Mouse (Mus musculus): ENCODE data around the gene Siah1a. TPM values are rescaled to one million over a fixed set of nuclear protein-coding genes. Genes with fewer than 3 reads are reported as not detected.

The Siah1a gene
- 10 to 100 TPM; 23.4 TPM for total RNA-seq (2023)

DNA sequence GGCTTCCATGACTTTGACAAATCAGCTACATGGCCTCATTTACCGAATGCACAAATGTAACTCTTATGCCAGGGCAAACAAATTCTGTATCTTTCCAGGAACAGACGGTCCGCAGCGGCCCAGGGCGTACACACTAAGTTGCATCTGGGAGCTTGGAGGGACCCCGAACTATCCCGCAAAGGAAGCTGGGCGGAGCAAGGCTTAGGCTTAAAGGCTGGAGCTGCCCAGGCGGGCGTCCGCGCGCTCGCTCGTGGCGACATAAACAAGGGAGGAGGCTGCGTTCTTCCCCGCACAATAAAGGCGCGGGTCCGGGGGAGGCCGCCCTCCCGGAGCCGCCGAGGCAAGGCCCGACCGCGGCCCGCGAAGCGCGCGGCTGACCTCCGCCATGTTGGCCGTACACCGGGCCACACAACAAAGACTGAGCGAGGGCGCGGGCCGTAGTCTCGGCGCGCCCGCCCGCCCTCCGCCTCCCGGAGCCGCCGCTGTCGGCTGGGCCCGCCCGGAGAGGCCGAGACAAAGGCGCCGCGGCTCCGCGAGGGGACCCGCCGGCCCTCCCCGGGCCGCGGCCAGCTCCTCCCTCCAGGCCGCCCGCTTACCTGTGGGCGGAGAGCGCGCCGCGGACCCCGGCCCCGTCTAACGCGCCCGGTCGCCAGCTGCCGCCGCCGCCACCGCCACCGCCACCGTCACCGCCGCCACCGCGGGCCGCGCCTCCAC is at the start of gene Siah1a, which contains the start of gene Gm10638:
Gene Siah1a, minus strand, starts transcription at position 714 of the 714 bp plus-strand sequence.
Gene Gm10638, plus strand, starts transcription at position 479 of the 714 bp plus-strand sequence.

Other genes starting within 250 kb of the Siah1a start
- not detected for gene Abcc12, start 165.2 kb downstream of the Siah1a start, total RNA-seq (2023)
- gene Lonp2, start 121.9 kb downstream of the Siah1a start, total RNA-seq (2023) = 10 to 100 TPM; 63.2 to 65.3 TPM
- 1 to 10 TPM in 1 of 2 experiments, under 1 TPM in 1; 0.65 to 1.0 TPM for gene Gm10638, start 235 bp downstream of the Siah1a start, total RNA-seq (2023)
- gene N4bp1, start 139.3 kb upstream of the Siah1a start, total RNA-seq (2023) = 10 to 100 TPM; 25.9 to 28.1 TPM